Mouse (Mus musculus) heart, adult 2 months (tissue): ENCODE data around the gene Jazf1. TPM values are rescaled to one million over a fixed set of nuclear protein-coding genes. Genes with fewer than 3 reads are reported as not detected.
A peak's percentile ranks its signal among the peaks of the same experiment; 100 is the strongest.

Experiments
- DNase-seq, 2 experiments: peaks; one replicate each; pipeline ENCODE4 v3.0.0; 2021
- H3K27ac ChIP-seq: fragments of 200-600 bp; 2 replicates; pipeline ENCODE4 v1.8.1; 2022
- H3K27me3 ChIP-seq: fragments of 200-500 bp; 2 replicates; pipeline ENCODE4 v1.6.1; 2012; ENCODE audit warnings: mild to moderate bottlenecking, low read length, inconsistent platforms, mixed read lengths; ENCODE audit not compliant: control insufficient read depth, insufficient read depth
- H3K36me3 ChIP-seq: fragments of 200-500 bp; 2 replicates; pipeline ENCODE4 v1.6.1; 2012; ENCODE audit warnings: low read length, inconsistent platforms; ENCODE audit not compliant: control insufficient read depth, insufficient read depth
- H3K4me1 ChIP-seq: fragments of 200-500 bp; 2 replicates; pipeline ENCODE4 v1.6.1; 2011; ENCODE audit warnings: low read length; ENCODE audit not compliant: control insufficient read depth, insufficient read depth
- H3K4me3 ChIP-seq: fragments of 200-600 bp; 2 replicates; pipeline ENCODE4 v1.8.1; 2022
- H3K79me2 ChIP-seq: fragments of 200-500 bp; replicated peaks from 2 replicates; pipeline ENCODE4 v1.6.1; 2012; ENCODE audit warnings: mild to moderate bottlenecking, inconsistent platforms, low read length, moderate library complexity, mixed read lengths; ENCODE audit not compliant: control insufficient read depth, insufficient read depth
- H3K9ac ChIP-seq: fragments of 200-500 bp; 2 replicates; pipeline ENCODE4 v1.6.1; 2012; ENCODE audit warnings: low read depth, mild to moderate bottlenecking, control low read depth, inconsistent platforms, low read length, mixed read lengths
- CTCF ChIP-seq: fragments of 200-600 bp; IDR thresholded peaks from 2 replicates; pipeline ENCODE4 v1.8.1; 2022; ENCODE audit warnings: antibody characterized with exemption, mild to moderate bottlenecking, moderate library complexity
- EP300 ChIP-seq: fragments of 200-500 bp; IDR thresholded peaks from 2 replicates; pipeline ENCODE4 v1.6.1; 2011; ENCODE audit warnings: low read depth, low read length, control low read depth; ENCODE audit not compliant: insufficient read depth
- POLR2A ChIP-seq: fragments of 200-500 bp; IDR thresholded peaks from 2 replicates; pipeline ENCODE4 v1.6.1; 2011; ENCODE audit warnings: mild to moderate bottlenecking, low read depth, low read length, control low read depth; ENCODE audit not compliant: insufficient read depth
- WGBS: fragments of 180-500 bp; shearing (Covaris S2); methylation state at CpG from one replicate; pipeline ENCODE4 v1.1.7; 2018; 5-methylcytosine and 5-hydroxymethylcytosine counted together
- intact Hi-C: fragments of 180-260 bp; cut with DNase I; formaldehyde crosslinking; loops from one replicate; pipeline ENCODE4 v1.15.1; 2025
- polyA plus RNA-seq: library from polyadenylated mRNA; depleted of rRNA; stranded (reverse); fragments of >200 nt; gene quantifications from 2 replicates; pipeline ENCODE4 v1.2.3, GENCODE M21; 2012
- total RNA-seq, 2 experiments: library from RNA; stranded (reverse); gene quantifications; 2 replicates each; pipeline ENCODE4 v1.2.3; 2021

Jazf1 gene
- total and polyA plus RNA-seq, 3 experiments: 1.2 to 2.6 (median 1.4) TPM

GRCm38 (mm10) chr6:52906801-52907200 lies 161.6 kb downstream of the Jazf1 start:
- Histone ChIP-seq H3K36me3 (no peaks in the 10 kb centered on the region), H3K4me3 (no peak overlapping the region), H3K27me3 (no peaks in the 10 kb centered on the region), H3K79me2 (no peaks in the 10 kb centered on the region), H3K4me1 (peaks cover 4% of the 10 kb centered on the region), H3K9ac (no peak overlapping the region), H3K27ac (no peak overlapping the region)
- 62% methylated on average over 5 of the region's 5 CpGs for WGBS
- intact Hi-C loops: no loop called here
- peak; percentile 19 to 32 for DNase-seq
- no peak for TF ChIP-seq CTCF
- TF ChIP-seq POLR2A: no peak
- TF ChIP-seq EP300: no peak

GRCm38 (mm10) chr6:52905100-52905499 lies 163.3 kb downstream of the Jazf1 start:
- no peak overlapping the region for H3K4me3 ChIP-seq
- H3K27me3 ChIP-seq: no peaks in the 10 kb centered on the region
- no peak for TF ChIP-seq EP300
- TF ChIP-seq POLR2A: no peak
- TF ChIP-seq CTCF: no peak
- H3K4me1 ChIP-seq: peaks cover 4% of the 10 kb centered on the region
- WGBS: 69% methylated on average over 3 of the region's 3 CpGs
- intact Hi-C loops: no loop called here
- H3K27ac ChIP-seq: no peak overlapping the region
- H3K36me3 ChIP-seq: no peaks in the 10 kb centered on the region
- no peak for DNase-seq
- no peak overlapping the region for H3K9ac ChIP-seq
- H3K79me2 ChIP-seq: no peaks in the 10 kb centered on the region

- no peak overlapping the region for H3K27ac ChIP-seq
- no peaks in the 10 kb centered on the region for H3K27me3 ChIP-seq
- no peak for DNase-seq
- H3K36me3 ChIP-seq: no peaks in the 10 kb centered on the region
- no peak overlapping the region for H3K4me3 ChIP-seq
- no peaks in the 10 kb centered on the region for H3K79me2 ChIP-seq
- H3K4me1 ChIP-seq: peaks cover 4% of the 10 kb centered on the region
- H3K9ac ChIP-seq: no peak overlapping the region
- no peak for TF ChIP-seq POLR2A
- TF ChIP-seq CTCF: no peak
- TF ChIP-seq EP300: no peak
- intact Hi-C loops: no loop called here
- WGBS: 61% methylated on average over 4 of the region's 4 CpGs
Observed at GRCm38 (mm10) chr6:52903226-52903960, 165.0 kb downstream of the Jazf1 start.

GRCm38 (mm10) chr6:52899574-52900245 lies 168.7 kb downstream of the Jazf1 start:
- Histone ChIP-seq H3K27me3 (no peaks in the 10 kb centered on the region), H3K4me3 (no peak overlapping the region), H3K27ac (no peak overlapping the region), H3K9ac (no peak overlapping the region), H3K4me1 (no peaks in the 10 kb centered on the region; the same call in 1 of the 2 replicates), H3K79me2 (no peaks in the 10 kb centered on the region), H3K36me3 (no peaks in the 10 kb centered on the region)
- DNase-seq: no peak
- intact Hi-C loops: no loop called here
- 94% methylated on average over 3 of the region's 3 CpGs for WGBS
- no peak for TF ChIP-seq POLR2A
- no peak for TF ChIP-seq CTCF
- no peak for TF ChIP-seq EP300

- intact Hi-C loops: no loop called here
- H3K4me3 ChIP-seq: no peak overlapping the region
Observed at GRCm38 (mm10) chr6:52895075-52895474, 173.4 kb downstream of the Jazf1 start.

GRCm38 (mm10) chr6:52894501-52894823 lies 174.0 kb downstream of the Jazf1 start:
- WGBS: 84% methylated on average over 13 of the region's 13 CpGs
- no peaks in the 10 kb centered on the region for H3K27me3 ChIP-seq
- H3K79me2 ChIP-seq: no peaks in the 10 kb centered on the region
- no peak overlapping the region for H3K4me3 ChIP-seq
- H3K9ac ChIP-seq: no peak overlapping the region
- no peaks in the 10 kb centered on the region for H3K36me3 ChIP-seq
- no peak for TF ChIP-seq CTCF
- no peak for TF ChIP-seq EP300
- TF ChIP-seq POLR2A: no peak
- no peaks in the 10 kb centered on the region; the same call in 1 of the 2 replicates for H3K4me1 ChIP-seq
- no peak overlapping the region for H3K27ac ChIP-seq
- DNase-seq: no peak
- intact Hi-C loops: no loop called here

More at GRCm38 (mm10) chr6:52895075-52895474, 173.4 kb downstream of the Jazf1 start:
- Histone ChIP-seq H3K27ac (no peak overlapping the region), H3K4me1 (no peaks in the 10 kb centered on the region; the same call in 1 of the 2 replicates), H3K36me3 (no peaks in the 10 kb centered on the region), H3K9ac (no peak overlapping the region), H3K27me3 (no peaks in the 10 kb centered on the region), H3K79me2 (no peaks in the 10 kb centered on the region)
- TF ChIP-seq POLR2A: no peak
- no peak for TF ChIP-seq CTCF
- WGBS: 56% methylated on average over 4 of the region's 4 CpGs
- no peak for DNase-seq
